Mouse (Mus musculus): ENCODE measurements at regions not wholly inside any gene's neighbourhood (a gene's known extent, or its start where the extent isn't known, plus 50 kb on each side); places are given as distances from the start of the nearest gene placed in this dataset.

- Histone ChIP-seq H3K9me3 (ENCODE audit: low read length) (no peaks in the 10 kb centered on the region), H3K27ac (ENCODE audit: low read depth) (no peak overlapping the region), H3K27me3 (ENCODE audit: insufficient read depth, low read length) (no peaks in the 10 kb centered on the region), H3K36me3 (replicated peaks; ENCODE audit: insufficient read depth, low read length) (no peaks in the 10 kb centered on the region), H3K4me3 (ENCODE audit: low read depth, low read length) (no peak overlapping the region), H3K4me1 (ENCODE audit: insufficient read depth) (0 out of 2 replicates have a peak, but pooled peaks cover 2% of the 10 kb centered on the region), H3K9ac (replicated peaks) (no peak overlapping the region), H3K4me2 (ENCODE audit: low read depth, low read length) (no peak overlapping the region)
- DNase-seq (no peak), ATAC-seq (no peak)
- TF ChIP-seq CTCF (IDR thresholded peaks at IDR 0.05; ENCODE audit: low read depth) (no peak), EP300 (IDR thresholded peaks at IDR 0.05; ENCODE audit: low read depth) (no peak)
- WGBS (ENCODE audit: insufficient replicate concordance): 36% methylated on average over 6 of the region's 6 CpGs
Observed at GRCm38 (mm10) chr17:9162148-9162547, 174.0 kb downstream of the 1700010I14Rik start.

- no peak for ATAC-seq
- DNase-seq: no peak
- 61% methylated on average over 5 of the region's 5 CpGs for WGBS (ENCODE audit: insufficient replicate concordance)
- Histone ChIP-seq H3K4me2 (ENCODE audit: low read depth, low read length) (no peak overlapping the region), H3K9ac (replicated peaks) (no peak overlapping the region), H3K36me3 (replicated peaks; ENCODE audit: insufficient read depth, low read length) (no peaks in the 10 kb centered on the region), H3K4me3 (ENCODE audit: low read depth, low read length) (no peak overlapping the region), H3K4me1 (ENCODE audit: insufficient read depth) (0 out of 2 replicates have a peak, but pooled peaks cover 5% of the 10 kb centered on the region), H3K27me3 (ENCODE audit: insufficient read depth, low read length) (no peaks in the 10 kb centered on the region), H3K9me3 (ENCODE audit: low read length) (no peaks in the 10 kb centered on the region), H3K27ac (ENCODE audit: low read depth) (no peak overlapping the region)
- TF ChIP-seq EP300 (IDR thresholded peaks at IDR 0.05; ENCODE audit: low read depth): no peak
- no peak for TF ChIP-seq CTCF (IDR thresholded peaks at IDR 0.05; ENCODE audit: low read depth)
Observed at GRCm38 (mm10) chr17:9162676-9163075, 174.5 kb downstream of the 1700010I14Rik start.

DNA sequence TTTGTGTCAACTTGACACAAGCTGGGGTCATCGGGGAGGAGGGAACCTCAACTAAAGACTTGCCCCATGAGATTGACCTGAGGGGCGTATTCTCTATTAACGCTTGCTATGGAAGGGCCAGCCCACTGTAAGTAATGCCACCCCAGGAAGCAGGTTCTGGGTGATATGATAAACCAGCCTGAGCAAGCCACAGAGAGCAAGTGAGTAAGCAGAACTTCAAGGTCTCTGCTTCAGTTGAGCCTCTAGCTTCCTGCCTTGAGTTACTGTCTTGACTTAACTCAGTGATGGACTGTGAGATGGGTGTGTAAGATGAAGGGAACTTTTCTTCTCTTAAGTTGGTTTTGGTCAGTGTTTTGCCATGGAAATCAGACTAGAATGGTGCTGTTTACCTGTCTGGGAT lies 175.2 kb downstream of the 1700010I14Rik start:
- DNase-seq: no peak
- H3K9ac ChIP-seq (replicated peaks): no peak overlapping the region
- H3K9me3 ChIP-seq (ENCODE audit: low read length): no peaks in the 10 kb centered on the region
- no peak overlapping the region for H3K27ac ChIP-seq (ENCODE audit: low read depth)
- no peak for ATAC-seq
- WGBS (ENCODE audit: insufficient replicate concordance): 74% methylated on average over 3 of the region's 3 CpGs
- H3K4me1 ChIP-seq (ENCODE audit: insufficient read depth): 0 out of 2 replicates have a peak, but pooled peaks cover 5% of the 10 kb centered on the region
- no peaks in the 10 kb centered on the region for H3K36me3 ChIP-seq (replicated peaks; ENCODE audit: insufficient read depth, low read length)
- TF ChIP-seq CTCF (IDR thresholded peaks at IDR 0.05; ENCODE audit: low read depth) (no peak), EP300 (IDR thresholded peaks at IDR 0.05; ENCODE audit: low read depth) (no peak)
- H3K4me2 ChIP-seq (ENCODE audit: low read depth, low read length): no peak overlapping the region
- no peak overlapping the region for H3K4me3 ChIP-seq (ENCODE audit: low read depth, low read length)
- H3K27me3 ChIP-seq (ENCODE audit: insufficient read depth, low read length): no peaks in the 10 kb centered on the region

- Histone ChIP-seq H3K9ac (replicated peaks) (no peak overlapping the region), H3K4me3 (ENCODE audit: low read depth, low read length) (no peak overlapping the region), H3K27me3 (ENCODE audit: insufficient read depth, low read length) (no peaks in the 10 kb centered on the region), H3K4me1 (ENCODE audit: insufficient read depth) (0 out of 2 replicates have a peak, but pooled peaks cover 5% of the 10 kb centered on the region), H3K36me3 (replicated peaks; ENCODE audit: insufficient read depth, low read length) (no peaks in the 10 kb centered on the region), H3K4me2 (ENCODE audit: low read depth, low read length) (no peak overlapping the region), H3K9me3 (ENCODE audit: low read length) (no peaks in the 10 kb centered on the region), H3K27ac (ENCODE audit: low read depth) (no peak overlapping the region)
- ATAC-seq: no peak
- TF ChIP-seq CTCF (IDR thresholded peaks at IDR 0.05; ENCODE audit: low read depth): no peak
- TF ChIP-seq EP300 (IDR thresholded peaks at IDR 0.05; ENCODE audit: low read depth): no peak
- WGBS (ENCODE audit: insufficient replicate concordance): 62% methylated on average over 5 of the region's 5 CpGs
- DNase-seq: no peak
Observed at GRCm38 (mm10) chr17:9164501-9164900, 176.4 kb downstream of the 1700010I14Rik start.

DNA sequence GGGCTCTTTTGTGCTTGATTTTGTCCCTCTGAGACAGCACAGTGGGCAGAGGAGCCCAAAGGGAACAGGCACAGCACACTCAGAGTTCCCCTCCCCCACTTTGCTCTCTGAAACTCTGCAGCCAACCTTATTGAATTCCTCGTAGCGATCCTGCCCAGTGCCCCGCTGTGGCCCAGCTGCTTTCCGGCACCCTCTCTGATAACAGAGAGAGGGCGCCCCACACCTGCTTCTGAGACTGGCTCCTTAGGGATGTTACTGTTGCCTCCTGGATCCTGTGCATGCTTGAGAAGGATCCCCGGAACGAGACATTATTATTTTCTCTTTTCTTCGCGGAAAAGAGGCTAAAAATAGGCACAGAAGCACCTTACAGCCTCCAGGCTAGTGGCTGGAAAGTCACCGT lies 179.0 kb downstream of the 1700010I14Rik start:
- Histone ChIP-seq H3K4me1 (ENCODE audit: insufficient read depth) (0 out of 2 replicates have a peak, but pooled peaks cover 5% of the 10 kb centered on the region), H3K27ac (ENCODE audit: low read depth) (no peak overlapping the region), H3K27me3 (ENCODE audit: insufficient read depth, low read length) (no peaks in the 10 kb centered on the region), H3K4me3 (ENCODE audit: low read depth, low read length) (peak overlapping the region; percentile 4; the same call in 1 of the 2 replicates), H3K9ac (replicated peaks) (no peak overlapping the region), H3K36me3 (replicated peaks; ENCODE audit: insufficient read depth, low read length) (no peaks in the 10 kb centered on the region), H3K4me2 (ENCODE audit: low read depth, low read length) (peak overlapping the region; percentile 61), H3K9me3 (ENCODE audit: low read length) (no peaks in the 10 kb centered on the region)
- TF ChIP-seq CTCF (IDR thresholded peaks at IDR 0.05; ENCODE audit: low read depth): peak; percentile 29
- no peak for TF ChIP-seq EP300 (IDR thresholded peaks at IDR 0.05; ENCODE audit: low read depth)
- no peak for ATAC-seq
- 2% methylated on average over 10 of the region's 10 CpGs for WGBS (ENCODE audit: insufficient replicate concordance)
- DNase-seq: no peak

DNA sequence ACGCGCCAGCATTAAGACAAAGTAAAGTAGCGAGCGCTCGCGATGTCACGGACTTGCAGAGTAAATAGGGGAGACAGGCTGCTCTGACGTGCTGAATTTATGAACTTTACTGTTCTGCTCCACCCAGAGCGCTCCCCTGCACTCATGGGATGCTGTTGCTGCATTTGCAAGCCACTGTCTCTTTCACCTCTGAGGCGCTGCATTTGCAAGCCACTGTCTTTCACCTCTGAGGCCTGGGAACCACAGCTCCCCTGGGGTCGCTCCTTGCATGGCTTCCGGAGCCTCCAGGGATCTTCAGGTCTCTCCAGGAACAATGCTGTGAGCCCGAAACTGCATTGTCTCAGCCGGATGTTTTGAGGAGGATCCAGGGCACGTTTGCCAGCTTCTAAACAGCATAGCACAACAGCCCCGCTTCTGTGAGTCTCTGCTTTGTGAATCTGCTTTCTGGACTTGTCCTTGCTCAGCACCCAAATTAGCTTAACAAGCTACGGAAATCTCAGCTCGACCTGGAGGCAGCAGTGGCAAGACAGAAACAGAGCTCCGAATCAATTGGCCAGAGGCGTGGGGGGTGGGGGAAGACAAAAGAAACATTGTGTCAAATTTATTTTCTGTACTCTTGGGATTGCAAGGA lies 179.6 kb downstream of the 1700010I14Rik start:
- peak overlapping the region; percentile 61 for H3K4me2 ChIP-seq (ENCODE audit: low read depth, low read length)
- peak overlapping the region; percentile 4; the same call in 1 of the 2 replicates for H3K4me3 ChIP-seq (ENCODE audit: low read depth, low read length)
- no peak for TF ChIP-seq CTCF (IDR thresholded peaks at IDR 0.05; ENCODE audit: low read depth)
- no peak for TF ChIP-seq EP300 (IDR thresholded peaks at IDR 0.05; ENCODE audit: low read depth)
- H3K4me1 ChIP-seq (ENCODE audit: insufficient read depth): 0 out of 2 replicates have a peak, but pooled peaks cover 5% of the 10 kb centered on the region
- ATAC-seq (no peak), DNase-seq (no peak)
- no peak overlapping the region for H3K9ac ChIP-seq (replicated peaks)
- WGBS (ENCODE audit: insufficient replicate concordance): 2% methylated on average over 20 of the region's 20 CpGs
- H3K27ac ChIP-seq (ENCODE audit: low read depth): no peak overlapping the region
- H3K27me3 ChIP-seq (ENCODE audit: insufficient read depth, low read length): no peaks in the 10 kb centered on the region
- H3K9me3 ChIP-seq (ENCODE audit: low read length): no peaks in the 10 kb centered on the region
- H3K36me3 ChIP-seq (replicated peaks; ENCODE audit: insufficient read depth, low read length): no peaks in the 10 kb centered on the region
